Mouse (Mus musculus): ENCODE data around the gene Sh3bgrl2. TPM values are rescaled to one million over a fixed set of nuclear protein-coding genes. Genes with fewer than 3 reads are reported as not detected.

Gene Sh3bgrl2
- polyA plus RNA-seq, 1 experiment: 29.9 TPM

GRCm38 (mm10) chr9:83656960-83657651, 109.0 kb downstream of the Sh3bgrl2 start:
- Histone ChIP-seq H3K4me1 (ENCODE audit: control insufficient read depth, insufficient read depth, low read length) (no peaks in the 10 kb centered on the region), H3K27me3 (ENCODE audit: control insufficient read depth, insufficient read depth, low read length) (no peaks in the 10 kb centered on the region), H3K4me3 (replicated peaks; ENCODE audit: insufficient read depth, low read depth, low read length) (no peak overlapping the region), H3K27ac (ENCODE audit: insufficient read depth, low read length) (no peak overlapping the region)
- no peak for DNase-seq
- 31% methylated on average over 8 of the region's 8 CpGs for WGBS
- TF ChIP-seq CTCF (IDR thresholded peaks at IDR 0.05; ENCODE audit: borderline replicate concordance, insufficient read depth, low read depth, low read length) (no peak), POLR2A (IDR thresholded peaks at IDR 0.05; ENCODE audit: borderline replicate concordance, insufficient read depth, low read length) (no peak)

GRCm38 (mm10) chr9:83657652-83658002, 109.5 kb downstream of the Sh3bgrl2 start:
- H3K27ac ChIP-seq (ENCODE audit: insufficient read depth, low read length): no peak overlapping the region

GRCm38 (mm10) chr9:83659081-83659480, 111.0 kb downstream of the Sh3bgrl2 start:
- TF ChIP-seq POLR2A (IDR thresholded peaks at IDR 0.05; ENCODE audit: borderline replicate concordance, insufficient read depth, low read length) (no peak), CTCF (IDR thresholded peaks at IDR 0.05; ENCODE audit: borderline replicate concordance, insufficient read depth, low read depth, low read length) (no peak)
- H3K27me3 ChIP-seq (ENCODE audit: control insufficient read depth, insufficient read depth, low read length): no peaks in the 10 kb centered on the region; the same call in 1 of the 2 replicates
- no peak for DNase-seq
- no peaks in the 10 kb centered on the region for H3K4me1 ChIP-seq (ENCODE audit: control insufficient read depth, insufficient read depth, low read length)
- H3K27ac ChIP-seq (ENCODE audit: insufficient read depth, low read length): no peak overlapping the region
- WGBS: 80% methylated on average over 2 of the region's 2 CpGs
- no peak overlapping the region for H3K4me3 ChIP-seq (replicated peaks; ENCODE audit: insufficient read depth, low read depth, low read length)

More at GRCm38 (mm10) chr9:83657652-83658002, 109.5 kb downstream of the Sh3bgrl2 start:
- WGBS: 45% methylated on average over 6 of the region's 6 CpGs
- Histone ChIP-seq H3K4me3 (replicated peaks; ENCODE audit: insufficient read depth, low read depth, low read length) (no peak overlapping the region), H3K4me1 (ENCODE audit: control insufficient read depth, insufficient read depth, low read length) (no peaks in the 10 kb centered on the region), H3K27me3 (ENCODE audit: control insufficient read depth, insufficient read depth, low read length) (no peaks in the 10 kb centered on the region)
- no peak for TF ChIP-seq POLR2A (IDR thresholded peaks at IDR 0.05; ENCODE audit: borderline replicate concordance, insufficient read depth, low read length)
- TF ChIP-seq CTCF (IDR thresholded peaks at IDR 0.05; ENCODE audit: borderline replicate concordance, insufficient read depth, low read depth, low read length): no peak
- no peak for DNase-seq

- Histone ChIP-seq H3K27ac (ENCODE audit: insufficient read depth, low read length) (no peak overlapping the region), H3K4me1 (ENCODE audit: control insufficient read depth, insufficient read depth, low read length) (no peaks in the 10 kb centered on the region), H3K4me3 (replicated peaks; ENCODE audit: insufficient read depth, low read depth, low read length) (no peak overlapping the region), H3K27me3 (ENCODE audit: control insufficient read depth, insufficient read depth, low read length) (no peaks in the 10 kb centered on the region; the same call in 1 of the 2 replicates)
- WGBS: 87% methylated on average over 5 of the region's 5 CpGs
- TF ChIP-seq CTCF (IDR thresholded peaks at IDR 0.05; ENCODE audit: borderline replicate concordance, insufficient read depth, low read depth, low read length) (no peak), POLR2A (IDR thresholded peaks at IDR 0.05; ENCODE audit: borderline replicate concordance, insufficient read depth, low read length) (no peak)
- DNase-seq: no peak
Measured at GRCm38 (mm10) chr9:83661811-83662210, 113.7 kb downstream of the Sh3bgrl2 start.

- no peaks in the 10 kb centered on the region; the same call in 1 of the 2 replicates for H3K27me3 ChIP-seq (ENCODE audit: control insufficient read depth, insufficient read depth, low read length)
- no peak overlapping the region for H3K27ac ChIP-seq (ENCODE audit: insufficient read depth, low read length)
- no peaks in the 10 kb centered on the region for H3K4me1 ChIP-seq (ENCODE audit: control insufficient read depth, insufficient read depth, low read length)
- peak overlapping the region; percentile 24 for H3K4me3 ChIP-seq (replicated peaks; ENCODE audit: insufficient read depth, low read depth, low read length)
- TF ChIP-seq CTCF (IDR thresholded peaks at IDR 0.05; ENCODE audit: borderline replicate concordance, insufficient read depth, low read depth, low read length) (no peak), POLR2A (IDR thresholded peaks at IDR 0.05; ENCODE audit: borderline replicate concordance, insufficient read depth, low read length) (no peak)
- DNase-seq: no peak
- WGBS: 9% methylated on average over 24 of the region's 33 CpGs
Measured at GRCm38 (mm10) chr9:83663981-83664897, 116.1 kb downstream of the Sh3bgrl2 start.

- Histone ChIP-seq H3K4me1 (ENCODE audit: control insufficient read depth, insufficient read depth, low read length) (no peaks in the 10 kb centered on the region), H3K27me3 (ENCODE audit: control insufficient read depth, insufficient read depth, low read length) (no peaks in the 10 kb centered on the region; the same call in 1 of the 2 replicates), H3K4me3 (replicated peaks; ENCODE audit: insufficient read depth, low read depth, low read length) (no peak overlapping the region), H3K27ac (ENCODE audit: insufficient read depth, low read length) (no peak overlapping the region)
- WGBS: 66% methylated on average over 8 of the region's 8 CpGs
- DNase-seq: no peak
- no peak for TF ChIP-seq CTCF (IDR thresholded peaks at IDR 0.05; ENCODE audit: borderline replicate concordance, insufficient read depth, low read depth, low read length)
- TF ChIP-seq POLR2A (IDR thresholded peaks at IDR 0.05; ENCODE audit: borderline replicate concordance, insufficient read depth, low read length): no peak
Measured at GRCm38 (mm10) chr9:83664951-83665350, 116.8 kb downstream of the Sh3bgrl2 start.

GRCm38 (mm10) chr9:83667031-83667430, 118.9 kb downstream of the Sh3bgrl2 start:
- Histone ChIP-seq H3K27me3 (ENCODE audit: control insufficient read depth, insufficient read depth, low read length) (no peaks in the 10 kb centered on the region; the same call in 1 of the 2 replicates), H3K4me3 (replicated peaks; ENCODE audit: insufficient read depth, low read depth, low read length) (no peak overlapping the region), H3K27ac (ENCODE audit: insufficient read depth, low read length) (no peak overlapping the region), H3K4me1 (ENCODE audit: control insufficient read depth, insufficient read depth, low read length) (no peaks in the 10 kb centered on the region)
- no peak for DNase-seq
- no peak for TF ChIP-seq CTCF (IDR thresholded peaks at IDR 0.05; ENCODE audit: borderline replicate concordance, insufficient read depth, low read depth, low read length)
- TF ChIP-seq POLR2A (IDR thresholded peaks at IDR 0.05; ENCODE audit: borderline replicate concordance, insufficient read depth, low read length): no peak
- WGBS: 70% methylated on average over 4 of the region's 4 CpGs

Data from cerebellum, adult 2 months (tissue).